Mouse (Mus musculus) C2C12 (cell line): ENCODE results near the gene Psg18. TPM values are rescaled to one million over a fixed set of nuclear protein-coding genes. Genes with fewer than 3 reads are reported as not detected.
"Not testable (repeated sequence)": the region's sequence is repeated elsewhere in the genome, so short reads cannot be mapped to it uniquely, and the experiment has no call there.

Experiments
- H3K27me3 ChIP-seq: one replicate; pipeline ENCODE4 v1.6.1; 2011; ENCODE audit not compliant: control insufficient read depth, insufficient read depth, insufficient read length
- H3K36me3 ChIP-seq: one replicate; pipeline ENCODE4 v1.6.1; 2011; ENCODE audit not compliant: control insufficient read depth, insufficient read depth
- H3K4me3 ChIP-seq: one replicate; pipeline ENCODE4 v1.5.1; 2011; ENCODE audit warnings: mild to moderate bottlenecking, control low read depth; ENCODE audit not compliant: poor library complexity, insufficient read depth, severe bottlenecking
- H3K79me2 ChIP-seq: one replicate; pipeline ENCODE4 v1.6.1; 2011; ENCODE audit not compliant: control insufficient read depth, insufficient read depth
- H3K79me3 ChIP-seq: one replicate; pipeline ENCODE4 v1.6.1; 2011; ENCODE audit warnings: low read depth, control low read depth
- H3ac ChIP-seq: one replicate; pipeline ENCODE3; 2011; ENCODE audit warnings: low read depth; ENCODE audit not compliant: control insufficient read depth, insufficient read length
- CEBPB ChIP-seq: IDR thresholded peaks from one replicate; pipeline ENCODE4 v1.6.1; 2011; ENCODE audit warnings: low read depth, mild to moderate bottlenecking, control low read depth, moderate library complexity
- CTCF ChIP-seq: IDR thresholded peaks from one replicate; pipeline ENCODE4 v1.5.1; 2011; ENCODE audit not compliant: control insufficient read depth, insufficient read depth, insufficient read length
- FOSL1 ChIP-seq: IDR thresholded peaks from one replicate; pipeline ENCODE4 v1.8.0; 2011; ENCODE audit warnings: mild to moderate bottlenecking, low read length; ENCODE audit not compliant: poor library complexity, insufficient read depth, severe bottlenecking
- MAX ChIP-seq: IDR thresholded peaks from one replicate; pipeline ENCODE4 v1.6.1; 2011; ENCODE audit warnings: mild to moderate bottlenecking, control low read depth
- MYOD1 ChIP-seq: IDR thresholded peaks from one replicate; pipeline ENCODE4 v1.6.1; 2011; ENCODE audit warnings: low read depth; ENCODE audit not compliant: control insufficient read depth, insufficient read length
- MYOG ChIP-seq: IDR thresholded peaks from one replicate; pipeline ENCODE4 v1.6.1; 2011; ENCODE audit not compliant: control insufficient read depth, insufficient read length; ENCODE audit errors: extremely low read depth
- USF1 ChIP-seq: IDR thresholded peaks from one replicate; pipeline ENCODE4 v1.6.1; 2011; ENCODE audit warnings: low read depth, mild to moderate bottlenecking, control low read depth, moderate library complexity
- long read RNA-seq, 2 experiments: library from polyadenylated mRNA; unstranded; transcript quantifications; one replicate each; pipeline ENCODE4 v2.0.0; 2019 to 2020
- polyA plus RNA-seq: library from polyadenylated mRNA; unstranded; fragments of >200 nt; fragmentation: generic; extraction: Trizol; gene quantifications from one replicate; pipeline ENCODE4 v1.2.1, GENCODE M21; 2012; ENCODE audit warnings: missing spikeins

Psg18 gene
- polyA plus RNA-seq: not detected
- long read RNA-seq, experiment 1: 0 reads
- long read RNA-seq, experiment 2: 0 reads

DNA sequence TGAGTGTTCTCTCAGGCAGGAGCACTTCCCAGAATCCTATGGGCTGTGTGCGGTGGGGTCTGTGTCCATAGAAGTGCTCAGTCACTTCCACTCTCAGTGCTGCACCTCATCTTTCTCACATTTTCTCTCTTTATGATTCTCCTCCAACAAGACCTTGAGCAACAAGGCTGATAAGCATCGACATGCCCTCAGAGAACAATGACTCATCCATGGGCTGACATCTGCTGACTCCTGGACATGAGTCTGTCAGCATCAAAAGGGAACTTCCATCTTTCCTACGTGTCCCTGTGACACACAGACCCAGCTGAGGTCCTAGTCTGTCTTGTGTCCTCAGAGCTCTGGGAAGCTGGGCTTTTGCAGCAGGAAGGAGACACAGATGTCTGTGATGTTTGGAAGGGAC is at the start of gene Psg18:
TSS of gene Psg18 (minus strand) at position 101 of the 400 bp plus-strand sequence.
- not testable (repeated sequence) for H3K79me2 ChIP-seq, H3K27me3 ChIP-seq, H3K4me3 ChIP-seq, H3K79me3 ChIP-seq, H3K36me3 ChIP-seq, H3ac ChIP-seq

GRCm38 (mm10) chr7:18403407-18403806 is 48.6 kb upstream of the Psg18 start:
- H3K79me3 ChIP-seq: no peaks in the 10 kb centered on the region
- H3K79me2 ChIP-seq: no peaks in the 10 kb centered on the region
- H3K4me3 ChIP-seq: no peak overlapping the region
- TF ChIP-seq CEBPB (no peak), USF1 (no peak), MYOD1 (no peak), MYOG (no peak), CTCF (no peak), MAX (no peak), FOSL1 (no peak)
- H3K36me3 ChIP-seq: no peaks in the 10 kb centered on the region
- no peak overlapping the region for H3ac ChIP-seq
- no peaks in the 10 kb centered on the region for H3K27me3 ChIP-seq

DNA sequence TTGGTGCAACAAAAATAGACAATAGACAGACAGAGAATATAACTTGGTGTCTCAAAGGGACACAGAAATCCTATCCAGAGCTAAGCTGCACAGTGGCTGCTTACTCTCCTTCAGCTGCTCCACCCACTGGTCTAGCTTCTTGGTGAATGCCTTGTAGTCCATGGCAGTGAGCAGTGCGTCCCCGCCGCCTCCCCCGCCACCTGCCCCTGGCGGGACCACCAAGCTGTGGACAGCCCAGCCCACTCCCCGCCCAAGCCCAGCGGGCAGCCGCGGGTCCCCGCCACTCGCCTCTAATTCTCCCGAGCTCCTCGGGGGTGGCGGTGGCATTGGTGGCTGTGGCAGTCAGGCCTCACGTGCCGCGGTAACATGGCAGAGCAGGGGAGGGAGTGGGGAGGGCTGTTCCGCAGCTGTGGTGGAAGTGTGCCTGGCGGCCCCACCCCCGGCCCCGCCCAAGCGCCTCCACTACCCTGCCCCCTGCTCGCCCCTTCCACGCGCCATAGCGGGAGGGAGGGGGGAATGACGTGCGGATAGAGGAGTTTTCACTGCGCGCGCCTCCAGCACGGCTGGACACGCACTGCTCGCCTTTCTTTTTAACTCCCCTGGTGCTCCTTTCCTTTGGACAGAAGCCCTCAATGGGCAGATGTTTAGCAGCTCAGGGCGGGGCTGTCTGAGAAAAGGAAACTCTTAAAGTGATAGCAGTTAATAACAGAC is 47.9 kb upstream of the Psg18 start:
- Histone ChIP-seq H3K27me3 (no peaks in the 10 kb centered on the region), H3K4me3 (no peak overlapping the region), H3K36me3 (no peaks in the 10 kb centered on the region), H3K79me2 (no peaks in the 10 kb centered on the region), H3K79me3 (no peaks in the 10 kb centered on the region), H3ac (no peak overlapping the region)
- TF ChIP-seq MYOD1: no peak
- no peak for TF ChIP-seq FOSL1
- TF ChIP-seq MYOG: no peak
- no peak for TF ChIP-seq CEBPB
- TF ChIP-seq MAX: no peak
- TF ChIP-seq USF1: no peak
- no peak for TF ChIP-seq CTCF

DNA sequence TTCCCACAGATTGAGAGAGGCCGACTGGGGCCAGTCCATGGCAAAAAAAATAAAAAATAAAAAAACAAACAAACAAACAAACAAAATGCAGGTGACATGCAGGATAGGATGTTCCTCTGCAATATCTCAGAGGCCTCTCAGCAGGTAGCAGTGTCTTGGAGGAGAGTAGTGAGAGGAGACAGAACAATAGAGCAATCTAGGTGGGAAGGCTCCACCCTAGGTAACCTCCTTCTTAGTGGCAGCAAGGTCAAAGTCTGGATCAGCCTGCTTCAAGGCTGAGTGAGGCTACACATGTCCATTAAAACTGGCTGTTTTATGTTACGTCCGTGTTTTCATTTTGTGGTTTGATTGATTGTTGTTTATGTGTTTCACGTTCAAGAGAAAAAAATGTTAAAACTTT is 36.7 kb upstream of the Psg18 start:
- H3K79me2 ChIP-seq, H3K27me3 ChIP-seq, H3ac ChIP-seq, H3K36me3 ChIP-seq, H3K79me3 ChIP-seq, H3K4me3 ChIP-seq: not testable (repeated sequence)

GRCm38 (mm10) chr7:18378295-18378694 is 23.5 kb upstream of the Psg18 start:
- Histone ChIP-seq H3K27me3 (no peaks in the 10 kb centered on the region), H3K36me3 (no peaks in the 10 kb centered on the region), H3K79me2 (no peaks in the 10 kb centered on the region), H3ac (no peak overlapping the region), H3K79me3 (no peaks in the 10 kb centered on the region), H3K4me3 (no peak overlapping the region)
- TF ChIP-seq MAX: no peak
- TF ChIP-seq FOSL1: no peak
- TF ChIP-seq CEBPB: no peak
- TF ChIP-seq USF1: no peak

GRCm38 (mm10) chr7:18335411-18335810 is 19.4 kb downstream of the Psg18 start:
- not testable (repeated sequence) for H3K79me2 ChIP-seq, H3K4me3 ChIP-seq, H3ac ChIP-seq, H3K79me3 ChIP-seq, H3K27me3 ChIP-seq, H3K36me3 ChIP-seq

Other genes starting within 250 kb of the Psg18 start
- not detected for gene Igfl3, start 178.5 kb downstream of the Psg18 start, polyA plus RNA-seq
- not detected for gene Mill1, start 109.7 kb downstream of the Psg18 start, polyA plus RNA-seq
- not detected for gene Psg28, start 77.0 kb upstream of the Psg18 start, polyA plus RNA-seq
- not detected for gene Psg26, start 129.2 kb upstream of the Psg18 start, polyA plus RNA-seq
- gene Psg25, start 177.3 kb upstream of the Psg18 start, polyA plus RNA-seq: not detected
- not detected for gene Psg27, start 212.3 kb upstream of the Psg18 start, polyA plus RNA-seq